Mouse (Mus musculus) MEL (cell line): ENCODE measurements around the gene Tbc1d10c.

Source experiments
- CTCF ChIP-seq, 3 experiments: IDR thresholded peaks in 2 of 3; conservative IDR thresholded peaks in 1 of 3; 2 replicates each; pipeline ENCODE4 v1.5.1; 2011 to 2012; ENCODE audit warnings: low read length in 3 of 3, low read depth in 2 of 3, mild to moderate bottlenecking in 2 of 3, improper control_type of control experiment in 1 of 3, inconsistent platforms in 1 of 3, mixed read lengths in 1 of 3, moderate library complexity in 1 of 3; ENCODE audit not compliant: control insufficient read depth in 1 of 3, insufficient read depth in 1 of 3, poor library complexity in 1 of 3, severe bottlenecking in 1 of 3
- ELF1 ChIP-seq: IDR thresholded peaks from 2 replicates; pipeline ENCODE4 v1.6.1; 2014; ENCODE audit warnings: low read depth, mild to moderate bottlenecking, inconsistent platforms, low read length, improper control_type of control experiment, moderate library complexity
- POLR2AphosphoS5 ChIP-seq: IDR thresholded peaks from 2 replicates; pipeline ENCODE4 v1.6.1; 2012; ENCODE audit warnings: low read depth, borderline replicate concordance, mild to moderate bottlenecking, inconsistent platforms, low read length, moderate library complexity, mixed read lengths
- RCOR1 ChIP-seq: IDR thresholded peaks from 2 replicates; pipeline ENCODE4 v1.6.1; 2012; ENCODE audit warnings: low read depth, mild to moderate bottlenecking, inconsistent platforms, low read length, improper control_type of control experiment
- TAL1 ChIP-seq: IDR thresholded peaks from 2 replicates; pipeline ENCODE4 v1.6.1; 2012; ENCODE audit warnings: mild to moderate bottlenecking, inconsistent platforms, low read length, moderate library complexity, mixed read lengths
- TCF12 ChIP-seq: IDR thresholded peaks from 2 replicates; pipeline ENCODE4 v1.6.1; 2014; ENCODE audit warnings: low read depth, mild to moderate bottlenecking, inconsistent platforms, low read length, improper control_type of control experiment, moderate library complexity
- USF1 ChIP-seq: IDR thresholded peaks from 2 replicates; pipeline ENCODE4 v1.6.1; 2014; ENCODE audit warnings: low read depth, mild to moderate bottlenecking, inconsistent platforms, low read length, improper control_type of control experiment, moderate library complexity
- ZKSCAN1 ChIP-seq: IDR thresholded peaks from 2 replicates; pipeline ENCODE4 v1.6.1; 2012; ENCODE audit warnings: low read depth, mild to moderate bottlenecking, inconsistent platforms, low read length, improper control_type of control experiment, moderate library complexity

GRCm38 (mm10) chr19:4163543-4163887 lies 27.6 kb downstream of the Tbc1d10c start:
- TF ChIP-seq ELF1 (no peak), CTCF (IDR thresholded peaks at IDR 0.05 in 2 of 3, conservative IDR thresholded peaks at IDR 0.05 in 1 of 3; ENCODE audit: control insufficient read depth in 1 of 3, insufficient read depth in 1 of 3, low read depth in 2 of 3, low read length in 3 of 3, poor library complexity in 1 of 3, severe bottlenecking in 1 of 3) (no peak), TCF12 (no peak), POLR2AphosphoS5 (no peak), ZKSCAN1 (no peak), USF1 (no peak), TAL1 (no peak), RCOR1 (no peak)
